Comparison of ENCODE assay signal across 7 mouse cellular contexts in the genomic region with DNA sequence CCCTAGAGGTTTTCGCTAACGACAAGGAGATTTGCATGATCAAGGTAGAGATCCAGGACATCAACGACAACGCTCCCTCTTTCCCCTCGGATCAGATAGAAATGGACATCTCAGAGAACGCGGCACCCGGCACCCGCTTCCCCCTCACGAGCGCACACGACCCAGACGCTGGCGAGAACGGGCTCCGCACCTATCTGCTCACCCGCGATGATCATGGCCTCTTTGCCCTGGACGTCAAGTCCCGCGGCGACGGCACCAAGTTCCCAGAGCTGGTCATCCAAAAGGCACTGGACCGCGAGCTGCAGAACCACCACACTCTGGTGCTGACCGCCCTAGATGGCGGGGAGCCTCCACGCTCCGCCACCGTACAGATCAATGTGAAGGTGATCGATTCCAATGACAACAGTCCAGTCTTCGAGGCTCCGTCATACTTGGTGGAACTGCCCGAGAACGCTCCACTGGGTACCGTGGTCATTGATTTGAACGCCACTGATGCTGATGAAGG. TPM values are rescaled to one million over a fixed set of nuclear protein-coding genes. Genes with fewer than 3 reads are reported as not detected.
DNase-seq lines count a peak whose midpoint lies in the region; ATAC-seq and TF ChIP-seq lines count a peak whose summit lies in the region.

No protein-coding gene starts in this region.

- no peaks in the 10 kb centered on the region for H3K36me3 ChIP-seq in forebrain, embryonic 10.5 days (replicated peaks)
- H3K36me3 ChIP-seq in hindbrain, embryonic 10.5 days = no peaks in the 10 kb centered on the region
- H3K36me3 ChIP-seq in limb, embryonic 15.5 days = no peaks in the 10 kb centered on the region

- ATAC-seq in limb, embryonic 15.5 days (ENCODE audit: insufficient number of reproducible peaks, low FRiP score, low TSS enrichment, low read depth) = no peak
- ATAC-seq in erythroblast, adult 5-6 weeks (replicated peaks; ENCODE audit: low FRiP score, poor library complexity, severe bottlenecking) = no peak

- WGBS in lung, adult 2 months = 5% methylated on average over 37 of the region's 37 CpGs
- WGBS in forebrain, embryonic 10.5 days = 5% methylated on average over 37 of the region's 37 CpGs
- WGBS in hindbrain, embryonic 10.5 days = 5% methylated on average over 37 of the region's 37 CpGs
- WGBS in limb, embryonic 15.5 days = 6% methylated on average over 37 of the region's 37 CpGs

- no peaks in the 10 kb centered on the region for H3K9me3 ChIP-seq in forebrain, embryonic 10.5 days
- H3K9me3 ChIP-seq in hindbrain, embryonic 10.5 days = no peaks in the 10 kb centered on the region
- H3K9me3 ChIP-seq in limb, embryonic 15.5 days = no peaks in the 10 kb centered on the region

- no peak for DNase-seq in lung, adult 2 months
- no peak for DNase-seq in lung, postnatal 36 days
- peak; percentile 56 for DNase-seq in forebrain, embryonic 10.5 days (ENCODE audit: extremely low spot score, low spot score)
- no peak for DNase-seq in hindbrain, embryonic 10.5 days (ENCODE audit: low spot score)
- peak; percentile 11 to 24 for DNase-seq in right cerebral cortex, postnatal 36 days (ENCODE audit: low spot score in 2 of 2)

- no peak overlapping the region for H3K9ac ChIP-seq in limb, embryonic 15.5 days

- TF ChIP-seq CTCF in lung, adult 2 months (IDR thresholded peaks at IDR 0.05; ENCODE audit: insufficient read depth, low read length) = no peak

- no peak for TF ChIP-seq POLR2A in lung, adult 2 months (IDR thresholded peaks at IDR 0.05; ENCODE audit: borderline replicate concordance, extremely low read depth, low read depth, low read length)

- no peaks in the 10 kb centered on the region for H3K4me1 ChIP-seq in lung, adult 2 months (ENCODE audit: control insufficient read depth, insufficient read depth, low read length)
- H3K4me1 ChIP-seq in forebrain, embryonic 10.5 days = peaks cover 44% of the 10 kb centered on the region
- peaks cover 40% of the 10 kb centered on the region for H3K4me1 ChIP-seq in hindbrain, embryonic 10.5 days (replicated peaks)
- H3K4me1 ChIP-seq in limb, embryonic 15.5 days = peaks cover 47% of the 10 kb centered on the region

- H3K4me2 ChIP-seq in limb, embryonic 15.5 days = peak overlapping the region; percentile 93

- H3K27me3 ChIP-seq in forebrain, embryonic 10.5 days (ENCODE audit: poor library complexity, severe bottlenecking) = peaks cover 47% of the 10 kb centered on the region
- peaks cover 41% of the 10 kb centered on the region for H3K27me3 ChIP-seq in hindbrain, embryonic 10.5 days (ENCODE audit: insufficient read depth, poor library complexity, severe bottlenecking)
- peaks cover 48% of the 10 kb centered on the region for H3K27me3 ChIP-seq in limb, embryonic 15.5 days

- peak overlapping the region; percentile 85 for H3K4me3 ChIP-seq in lung, adult 2 months (replicated peaks; ENCODE audit: extremely low read depth, low read depth, low read length)
- H3K4me3 ChIP-seq in forebrain, embryonic 10.5 days = peak overlapping the region; percentile 69
- peak overlapping the region; percentile 69 for H3K4me3 ChIP-seq in hindbrain, embryonic 10.5 days
- peak overlapping the region; percentile 57 for H3K4me3 ChIP-seq in limb, embryonic 15.5 days

- peak overlapping the region; percentile 75 for H3K27ac ChIP-seq in forebrain, embryonic 10.5 days
- peak overlapping the region; percentile 78 for H3K27ac ChIP-seq in hindbrain, embryonic 10.5 days
- no peak overlapping the region for H3K27ac ChIP-seq in limb, embryonic 15.5 days

RNA-seq across cellular contexts. Expression of a gene that starts 3.1 kb away (rescaled TPM):
- 9.1 and 9.3 TPM in 2 replicates for polyA plus RNA-seq in lung, adult 2 months (2012; rRNA removed)
- 4.4 and 5.4 TPM in 2 replicates for polyA plus RNA-seq in forebrain, embryonic 10.5 days (2016; fragmentation: Nextera tagmentation; extraction: Ambion mirVana)
- 4.5 and 6.8 TPM in 2 replicates for polyA plus RNA-seq in hindbrain, embryonic 10.5 days (2016; fragmentation: Nextera tagmentation; extraction: Ambion mirVana)
- 4.1 and 5.3 TPM in 2 replicates for polyA plus RNA-seq in limb, embryonic 15.5 days (2015; fragmentation: Nextera tagmentation; extraction: Ambion mirVana)
- total RNA-seq in erythroblast, adult 5-6 weeks (2015; ENCODE audit: low replicate concordance) = not detected in 2 replicates
- not detected in 2 replicates for total RNA-seq in erythroblast, adult 5-6 weeks (2017; ENCODE audit: low replicate concordance)

Comparison
In these comparisons a context has a peak if more than half of its experiments do, and no peak if none do; other contexts are left out.
1. DNase-seq: peak in forebrain, embryonic 10.5 days (single experiment) and right cerebral cortex, postnatal 36 days (2 of 2); none in lung, adult 2 months (single experiment), lung, postnatal 36 days (single experiment) and hindbrain, embryonic 10.5 days (single experiment).
2. Peak in every context shown above with its lines, with median percentiles within 50 percentile points of each other: H3K4me3 ChIP-seq.